Mouse (Mus musculus): ENCODE data around the gene Cnot1. TPM values are rescaled to one million over a fixed set of nuclear protein-coding genes. Genes with fewer than 3 reads are reported as not detected.
A peak's percentile ranks its signal among the peaks of the same experiment; 100 is the strongest.

Gene Cnot1
- polyA plus RNA-seq, 1 experiment from 2014 or later, result 76.6 TPM

GRCm38 (mm10) chr8:95764133-95764532, 43.1 kb downstream of the Cnot1 start:
- ATAC-seq (ENCODE audit: low FRiP score, low TSS enrichment), result no peak
- no peak overlapping the region for H3K4me3 ChIP-seq (ENCODE audit: low read length)
- peaks cover 66% of the 10 kb centered on the region for H3K36me3 ChIP-seq (ENCODE audit: insufficient read depth, low read length)
- no peaks in the 10 kb centered on the region for H3K27me3 ChIP-seq (ENCODE audit: insufficient read depth, low read length)
- H3K4me1 ChIP-seq (ENCODE audit: insufficient read depth, low read length), result no peaks in the 10 kb centered on the region
- 92% methylated on average over 1 of the region's 1 CpGs for WGBS
- H3K9me3 ChIP-seq (ENCODE audit: low read length), result no peaks in the 10 kb centered on the region
- no peak overlapping the region for H3K9ac ChIP-seq (replicated peaks; ENCODE audit: low read length)
- no peak overlapping the region for H3K4me2 ChIP-seq (replicated peaks; ENCODE audit: low read depth, low read length)
- H3K27ac ChIP-seq (ENCODE audit: low read length), result no peak overlapping the region

DNA sequence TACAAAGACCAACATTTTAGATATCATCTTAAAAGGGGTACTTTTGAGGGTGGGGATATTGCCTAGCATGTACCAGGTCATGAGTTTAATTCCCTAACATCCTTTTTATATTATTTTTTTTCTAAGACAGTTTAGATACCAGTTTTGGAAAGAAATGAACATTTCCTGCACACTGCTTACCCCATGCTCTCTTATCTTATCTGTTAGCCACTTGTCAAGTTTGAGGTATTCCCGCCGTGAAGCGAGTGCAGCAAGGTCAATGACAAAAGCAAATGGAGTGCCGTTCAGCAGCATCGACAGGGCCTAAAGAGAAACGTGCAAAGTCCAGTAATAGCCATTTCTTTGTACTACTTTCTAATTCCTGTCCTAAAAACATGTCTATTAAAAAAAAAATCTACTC, 46.9 kb downstream of the Cnot1 start:
- WGBS, result 91% methylated on average over 6 of the region's 6 CpGs
- peaks cover 60% of the 10 kb centered on the region for H3K36me3 ChIP-seq (ENCODE audit: insufficient read depth, low read length)
- no peak overlapping the region for H3K4me3 ChIP-seq (ENCODE audit: low read length)
- H3K9ac ChIP-seq (replicated peaks; ENCODE audit: low read length), result no peak overlapping the region
- no peaks in the 10 kb centered on the region for H3K27me3 ChIP-seq (ENCODE audit: insufficient read depth, low read length)
- H3K4me2 ChIP-seq (replicated peaks; ENCODE audit: low read depth, low read length), result no peak overlapping the region
- no peaks in the 10 kb centered on the region for H3K4me1 ChIP-seq (ENCODE audit: insufficient read depth, low read length)
- H3K27ac ChIP-seq (ENCODE audit: low read length), result no peak overlapping the region
- ATAC-seq (ENCODE audit: low FRiP score, low TSS enrichment), result no peak
- H3K9me3 ChIP-seq (ENCODE audit: low read length), result no peaks in the 10 kb centered on the region

- WGBS, result 100% methylated on average over 1 of the region's 1 CpGs
- Histone ChIP-seq H3K36me3 (ENCODE audit: insufficient read depth, low read length) (peaks cover 63% of the 10 kb centered on the region), H3K9ac (replicated peaks; ENCODE audit: low read length) (no peak overlapping the region), H3K9me3 (ENCODE audit: low read length) (no peaks in the 10 kb centered on the region), H3K27me3 (ENCODE audit: insufficient read depth, low read length) (no peaks in the 10 kb centered on the region), H3K4me3 (ENCODE audit: low read length) (no peak overlapping the region), H3K4me1 (ENCODE audit: insufficient read depth, low read length) (no peaks in the 10 kb centered on the region), H3K27ac (ENCODE audit: low read length) (no peak overlapping the region), H3K4me2 (replicated peaks; ENCODE audit: low read depth, low read length) (no peak overlapping the region)
- ATAC-seq (ENCODE audit: low FRiP score, low TSS enrichment), result no peak
Observed at GRCm38 (mm10) chr8:95751924-95752323, 55.3 kb downstream of the Cnot1 start.

GRCm38 (mm10) chr8:95748028-95748427, 59.2 kb downstream of the Cnot1 start:
- no peak overlapping the region for H3K27ac ChIP-seq (ENCODE audit: low read length)
- H3K27me3 ChIP-seq (ENCODE audit: insufficient read depth, low read length), result no peaks in the 10 kb centered on the region
- H3K36me3 ChIP-seq (ENCODE audit: insufficient read depth, low read length), result peaks cover 74% of the 10 kb centered on the region
- no peak for ATAC-seq (ENCODE audit: low FRiP score, low TSS enrichment)
- no peaks in the 10 kb centered on the region for H3K4me1 ChIP-seq (ENCODE audit: insufficient read depth, low read length)
- no peaks in the 10 kb centered on the region for H3K9me3 ChIP-seq (ENCODE audit: low read length)
- 88% methylated on average over 4 of the region's 4 CpGs for WGBS
- no peak overlapping the region for H3K4me3 ChIP-seq (ENCODE audit: low read length)
- H3K4me2 ChIP-seq (replicated peaks; ENCODE audit: low read depth, low read length), result no peak overlapping the region
- no peak overlapping the region for H3K9ac ChIP-seq (replicated peaks; ENCODE audit: low read length)

DNA sequence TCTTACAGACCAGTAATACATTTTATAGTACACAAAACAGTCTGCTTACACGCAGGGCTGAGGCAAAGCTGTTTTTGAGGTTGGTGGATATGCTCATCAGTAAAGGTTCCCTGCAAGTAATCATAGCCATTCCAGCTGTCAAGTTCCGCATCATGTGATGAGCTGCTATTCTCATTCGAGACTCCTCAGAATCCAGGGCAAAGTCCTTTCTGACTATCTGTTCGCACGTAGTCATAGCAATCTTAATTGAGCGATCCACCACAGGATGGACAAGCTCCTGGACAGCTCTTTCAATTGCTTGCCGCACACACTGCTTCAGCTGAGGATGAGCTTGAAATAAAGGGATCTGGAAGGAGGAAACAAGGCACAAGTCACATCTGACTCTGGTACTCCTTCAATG, 65.5 kb downstream of the Cnot1 start:
- no peak overlapping the region for H3K9ac ChIP-seq (replicated peaks; ENCODE audit: low read length)
- no peak overlapping the region for H3K27ac ChIP-seq (ENCODE audit: low read length)
- no peak overlapping the region for H3K4me3 ChIP-seq (ENCODE audit: low read length)
- no peak for ATAC-seq (ENCODE audit: low FRiP score, low TSS enrichment)
- H3K27me3 ChIP-seq (ENCODE audit: insufficient read depth, low read length), result no peaks in the 10 kb centered on the region
- no peaks in the 10 kb centered on the region for H3K4me1 ChIP-seq (ENCODE audit: insufficient read depth, low read length)
- peaks cover 87% of the 10 kb centered on the region for H3K36me3 ChIP-seq (ENCODE audit: insufficient read depth, low read length)
- 90% methylated on average over 7 of the region's 7 CpGs for WGBS
- H3K4me2 ChIP-seq (replicated peaks; ENCODE audit: low read depth, low read length), result no peak overlapping the region
- no peaks in the 10 kb centered on the region for H3K9me3 ChIP-seq (ENCODE audit: low read length)

DNA sequence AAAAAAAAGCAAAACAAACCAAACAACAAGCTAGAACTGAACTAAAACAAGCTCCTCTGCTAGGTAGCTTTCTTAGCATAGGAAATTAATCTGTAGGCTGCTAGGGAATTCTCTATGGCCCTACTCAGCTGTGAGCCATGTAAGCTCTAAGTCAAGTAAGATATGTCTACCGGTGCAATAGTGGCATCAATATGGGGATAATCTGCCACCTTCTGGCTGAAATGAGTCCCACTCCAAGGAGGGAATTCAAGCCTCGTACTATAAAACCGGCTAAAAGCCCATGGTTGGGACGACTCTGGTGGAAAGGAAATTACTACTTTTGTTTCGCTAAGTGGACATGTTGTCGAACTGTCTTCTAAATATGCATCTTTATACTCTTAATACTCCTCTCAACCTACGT, 68.7 kb downstream of the Cnot1 start:
- no peak overlapping the region for H3K4me3 ChIP-seq (ENCODE audit: low read length)
- no peaks in the 10 kb centered on the region for H3K27me3 ChIP-seq (ENCODE audit: insufficient read depth, low read length)
- WGBS, result 75% methylated on average over 7 of the region's 7 CpGs

DNA sequence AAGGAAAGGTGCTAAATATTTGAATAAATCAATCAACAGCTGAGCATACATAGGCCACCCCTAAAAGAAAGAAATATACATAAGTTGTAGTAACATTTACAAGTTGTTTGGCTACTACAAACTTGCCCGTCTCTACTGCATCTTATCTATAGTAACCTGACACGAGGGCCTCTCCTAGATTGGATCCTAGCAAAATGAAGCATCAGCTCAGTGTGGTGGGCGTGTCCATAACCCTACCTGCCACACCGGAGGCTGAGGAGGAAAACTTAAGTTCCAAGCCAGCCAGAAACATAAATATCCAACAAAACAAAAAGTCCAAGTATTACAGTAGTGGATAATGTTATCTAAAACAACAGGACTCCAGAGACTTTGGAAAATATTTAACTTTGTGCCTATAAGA, 79.6 kb downstream of the Cnot1 start:
- ATAC-seq (ENCODE audit: low FRiP score, low TSS enrichment), result no peak
- peaks cover 75% of the 10 kb centered on the region for H3K36me3 ChIP-seq (ENCODE audit: insufficient read depth, low read length)
- 90% methylated on average over 4 of the region's 4 CpGs for WGBS

More for the DNA sequence above, 68.7 kb downstream of the Cnot1 start:
- no peak overlapping the region for H3K4me2 ChIP-seq (replicated peaks; ENCODE audit: low read depth, low read length)
- no peaks in the 10 kb centered on the region for H3K9me3 ChIP-seq (ENCODE audit: low read length)
- H3K4me1 ChIP-seq (ENCODE audit: insufficient read depth, low read length), result no peaks in the 10 kb centered on the region
- no peak for ATAC-seq (ENCODE audit: low FRiP score, low TSS enrichment)
- H3K36me3 ChIP-seq (ENCODE audit: insufficient read depth, low read length), result peaks cover 81% of the 10 kb centered on the region
- H3K9ac ChIP-seq (replicated peaks; ENCODE audit: low read length), result no peak overlapping the region
- no peak overlapping the region for H3K27ac ChIP-seq (ENCODE audit: low read length)

DNA sequence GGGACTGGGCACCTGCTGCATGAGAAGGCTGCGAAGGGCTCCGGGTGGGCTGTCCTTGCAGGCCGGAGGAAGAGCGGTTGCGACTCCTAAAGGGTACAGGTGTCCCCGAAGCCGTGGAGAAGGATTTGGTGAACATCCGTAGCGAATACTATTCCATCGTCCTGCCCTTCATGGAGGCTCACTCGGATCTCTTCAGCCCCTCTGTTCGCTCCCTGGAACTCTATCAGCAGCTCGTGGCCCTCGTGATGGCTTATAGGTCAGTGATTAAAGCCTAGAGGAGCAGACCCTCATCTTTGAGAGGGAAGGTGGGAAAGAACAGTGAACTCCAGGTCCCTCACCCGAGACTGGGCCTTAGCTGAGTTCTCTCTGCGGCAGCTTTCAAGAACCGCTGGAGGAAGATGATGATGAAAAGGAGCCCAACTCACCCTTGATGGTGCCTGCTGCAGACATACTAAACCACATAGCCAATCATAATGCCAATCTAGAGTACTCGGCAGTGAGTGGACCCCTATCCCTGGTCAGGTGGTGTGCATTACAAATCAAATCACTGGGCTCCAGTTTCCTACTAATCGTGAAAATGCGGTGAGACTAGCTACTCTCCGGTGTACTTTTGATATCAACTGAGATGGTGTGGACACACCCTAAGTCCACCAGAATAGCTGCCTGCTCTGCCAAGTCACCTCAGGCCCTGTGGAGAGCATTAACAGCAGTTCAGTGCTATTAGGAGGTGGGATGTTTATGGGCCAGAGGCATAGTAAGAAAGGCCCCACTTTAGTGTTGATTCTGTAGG, 90.5 kb downstream of the Cnot1 start:
- Histone ChIP-seq H3K27me3 (ENCODE audit: insufficient read depth, low read length) (no peaks in the 10 kb centered on the region), H3K9ac (replicated peaks; ENCODE audit: low read length) (peak overlapping the region; percentile 87), H3K4me3 (ENCODE audit: low read length) (peak overlapping the region; percentile 92), H3K4me1 (ENCODE audit: insufficient read depth, low read length) (peaks cover 15% of the 10 kb centered on the region), H3K9me3 (ENCODE audit: low read length) (no peaks in the 10 kb centered on the region), H3K36me3 (ENCODE audit: insufficient read depth, low read length) (peaks cover 36% of the 10 kb centered on the region), H3K4me2 (replicated peaks; ENCODE audit: low read depth, low read length) (peak overlapping the region; percentile 79), H3K27ac (ENCODE audit: low read length) (peak overlapping the region; percentile 82; the same call in 1 of the 2 replicates)
- ATAC-seq (ENCODE audit: low FRiP score, low TSS enrichment), result no peak; the same call in 1 of the 2 replicates
- WGBS, result 17% methylated on average over 21 of the region's 21 CpGs

More for the DNA sequence above, 79.6 kb downstream of the Cnot1 start:
- H3K9me3 ChIP-seq (ENCODE audit: low read length), result no peaks in the 10 kb centered on the region
- H3K4me2 ChIP-seq (replicated peaks; ENCODE audit: low read depth, low read length), result no peak overlapping the region
- no peak overlapping the region for H3K9ac ChIP-seq (replicated peaks; ENCODE audit: low read length)
- no peak overlapping the region for H3K4me3 ChIP-seq (ENCODE audit: low read length)
- no peaks in the 10 kb centered on the region for H3K27me3 ChIP-seq (ENCODE audit: insufficient read depth, low read length)
- H3K4me1 ChIP-seq (ENCODE audit: insufficient read depth, low read length), result no peaks in the 10 kb centered on the region
- H3K27ac ChIP-seq (ENCODE audit: low read length), result no peak overlapping the region

- Histone ChIP-seq H3K27me3 (ENCODE audit: insufficient read depth, low read length) (no peaks in the 10 kb centered on the region), H3K9me3 (ENCODE audit: low read length) (no peaks in the 10 kb centered on the region), H3K27ac (ENCODE audit: low read length) (peak within 1 kb of the TSS; percentile 82), H3K4me1 (ENCODE audit: insufficient read depth, low read length) (peaks cover 15% of the 10 kb centered on the region), H3K9ac (replicated peaks; ENCODE audit: low read length) (peak within 1 kb of the TSS; percentile 87), H3K4me2 (replicated peaks; ENCODE audit: low read depth, low read length) (peak within 1 kb of the TSS; percentile 79), H3K4me3 (ENCODE audit: low read length) (peak within 1 kb of the TSS; percentile 92), H3K36me3 (ENCODE audit: insufficient read depth, low read length) (peaks cover 30% of the 10 kb centered on the region)
- under 1% methylated on average over 79 of the region's 79 CpGs for WGBS
- peak; percentile 92 for ATAC-seq (ENCODE audit: low FRiP score, low TSS enrichment)
Observed at GRCm38 (mm10) chr8:95715676-95716531, 91.4 kb downstream of the Cnot1 start, which contains the start of gene Setd6. Gene Setd6, plus strand, starts transcription at chr8:95715881.
